Mouse (Mus musculus): ENCODE data around the gene Ankar. TPM values are rescaled to one million over a fixed set of nuclear protein-coding genes. Genes with fewer than 3 reads are reported as not detected.
A peak's percentile ranks its signal among the peaks of the same experiment; 100 is the strongest.

Gene Ankar
- polyA plus RNA-seq (2016; fragmentation: Nextera tagmentation; extraction: Ambion mirVana): not detected in 2 replicates

DNA sequence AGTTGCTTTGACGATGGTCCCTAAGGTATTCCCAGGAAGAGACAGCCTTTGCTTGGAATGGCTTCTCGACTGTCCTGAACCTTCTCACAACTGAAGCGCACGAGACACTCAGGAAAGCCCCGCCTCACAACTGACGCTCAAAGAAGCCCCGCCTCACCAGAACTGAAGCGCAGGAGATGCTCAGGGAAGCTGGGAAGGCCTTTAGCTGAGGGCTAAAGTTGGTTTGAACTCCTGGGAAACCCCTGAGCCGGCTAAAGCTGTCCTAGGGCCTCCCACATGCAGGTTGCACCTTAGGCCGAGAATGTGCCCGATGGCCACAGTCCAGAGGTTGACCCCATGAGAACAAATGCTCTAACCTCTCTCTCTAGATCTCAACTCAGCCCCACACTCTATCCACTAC, at the start of gene Ankar:
Gene Ankar, minus strand, starts transcription at position 101 of the 400 bp plus-strand sequence.
- no peaks in the 10 kb centered on the region for H3K9me3 ChIP-seq
- no peak for DNase-seq (ENCODE audit: low spot score)
- no peaks in the 10 kb centered on the region for H3K27me3 ChIP-seq (ENCODE audit: insufficient read depth, poor library complexity, severe bottlenecking)
- WGBS: 71% methylated on average over 11 of the region's 11 CpGs
- H3K36me3 ChIP-seq: no peaks in the 10 kb centered on the region
- no peak within 1 kb of the TSS for H3K27ac ChIP-seq
- H3K4me3 ChIP-seq: no peak within 1 kb of the TSS
- no peaks in the 10 kb centered on the region for H3K4me1 ChIP-seq

DNA sequence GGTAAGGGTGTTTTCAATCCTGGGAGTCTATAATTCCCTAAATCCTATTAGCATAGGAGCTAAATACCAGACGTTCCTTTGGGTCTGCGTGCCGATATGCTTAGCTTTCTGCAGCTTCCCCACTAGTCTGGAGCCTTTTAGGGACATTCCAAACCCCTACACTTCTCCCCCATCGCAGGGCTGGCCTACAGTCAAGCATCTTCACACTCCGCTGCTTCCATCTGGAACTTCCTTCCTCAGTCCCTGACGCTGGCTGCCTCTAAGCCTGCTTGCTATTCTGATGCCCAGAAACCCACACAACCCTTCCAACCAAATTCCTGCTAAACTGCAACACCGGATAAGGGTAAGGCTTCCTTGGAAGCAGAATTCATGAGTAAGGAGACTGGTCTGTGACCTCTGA, 46.0 kb upstream of the Ankar start:
- no peaks in the 10 kb centered on the region for H3K9me3 ChIP-seq
- DNase-seq (ENCODE audit: low spot score): no peak
- H3K27me3 ChIP-seq (ENCODE audit: insufficient read depth, poor library complexity, severe bottlenecking): no peaks in the 10 kb centered on the region
- no peaks in the 10 kb centered on the region for H3K36me3 ChIP-seq
- H3K4me3 ChIP-seq: no peak overlapping the region
- H3K27ac ChIP-seq: no peak overlapping the region
- H3K4me1 ChIP-seq: no peaks in the 10 kb centered on the region
- WGBS: 61% methylated on average over 7 of the region's 7 CpGs

DNA sequence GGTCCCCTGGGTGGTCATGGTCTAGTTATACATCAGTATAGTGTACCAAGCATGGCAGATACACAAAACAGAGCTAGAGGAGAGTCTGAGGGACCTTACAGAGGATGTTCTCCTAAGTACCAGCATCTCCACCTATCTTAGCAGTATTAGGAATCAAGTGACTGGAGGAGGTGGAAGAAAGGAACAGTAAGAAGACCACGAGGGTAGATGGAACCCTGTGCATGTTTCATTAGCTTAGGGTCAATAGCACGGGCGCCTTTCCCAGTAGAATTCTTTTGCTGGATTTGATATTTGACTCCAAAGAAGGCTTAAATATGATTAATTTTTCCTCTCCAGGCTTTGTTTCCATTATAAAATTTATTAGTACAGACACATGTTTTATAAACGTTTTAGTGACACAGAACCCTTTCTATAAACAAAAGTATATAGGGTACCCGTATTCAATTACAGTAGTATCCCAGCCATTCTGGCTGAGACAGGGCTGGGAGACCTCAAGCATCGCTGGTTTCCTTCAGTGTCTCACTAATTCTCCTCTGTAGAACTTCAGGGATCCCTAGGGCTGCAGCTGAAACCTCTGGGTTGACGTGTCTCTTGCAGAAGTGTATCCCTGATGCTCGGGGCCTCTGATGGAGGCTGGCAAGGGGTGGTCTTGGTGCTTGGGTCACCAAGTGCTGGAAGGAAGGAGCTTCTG, 44.6 kb upstream of the Ankar start:
- DNase-seq (ENCODE audit: low spot score): no peak
- no peaks in the 10 kb centered on the region for H3K9me3 ChIP-seq
- WGBS: 78% methylated on average over 8 of the region's 8 CpGs
- H3K36me3 ChIP-seq: no peaks in the 10 kb centered on the region
- H3K27ac ChIP-seq: no peak overlapping the region
- no peak overlapping the region for H3K4me3 ChIP-seq
- H3K27me3 ChIP-seq (ENCODE audit: insufficient read depth, poor library complexity, severe bottlenecking): no peaks in the 10 kb centered on the region
- H3K4me1 ChIP-seq: no peaks in the 10 kb centered on the region

DNA sequence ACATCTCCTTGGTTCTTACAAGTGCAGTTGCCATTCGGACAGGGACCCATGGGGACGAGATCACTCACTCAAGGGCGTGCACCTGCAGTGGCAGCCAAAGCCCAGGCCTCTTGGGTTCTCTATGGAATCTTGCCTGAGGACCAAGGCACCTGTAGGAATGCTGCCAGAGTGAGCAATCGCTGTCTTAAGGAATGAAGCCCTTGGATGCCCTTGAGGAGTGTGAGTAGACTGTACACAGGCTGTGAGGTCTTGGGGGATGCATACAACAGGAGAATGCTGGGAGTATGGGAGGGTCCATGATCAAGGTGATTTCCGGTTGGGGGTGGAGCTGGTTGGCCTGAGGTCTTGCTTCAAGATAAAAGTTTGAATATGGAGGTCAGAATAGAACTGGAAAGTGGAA, 41.0 kb upstream of the Ankar start:
- WGBS: 88% methylated on average over 5 of the region's 5 CpGs
- no peaks in the 10 kb centered on the region for H3K36me3 ChIP-seq

DNA sequence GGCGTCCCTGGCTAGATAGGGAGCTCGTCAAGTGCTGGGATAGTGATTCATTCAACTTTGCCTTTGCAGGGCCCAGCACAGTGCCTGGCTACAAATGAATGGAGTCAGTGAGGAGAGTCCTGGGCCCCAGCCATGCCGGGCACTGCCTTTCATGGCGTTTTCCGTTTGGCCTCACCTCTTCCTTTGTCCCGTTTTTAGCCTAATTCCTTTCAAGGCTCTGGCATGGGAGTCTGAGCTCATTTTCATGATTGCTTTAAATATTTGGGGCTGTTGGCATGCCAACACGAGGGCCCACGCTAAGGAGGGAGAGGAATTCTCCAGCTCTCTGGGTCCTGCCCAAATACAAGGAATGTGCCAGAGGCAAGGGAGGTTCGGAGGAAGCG, 39.3 kb upstream of the Ankar start:
- H3K27ac ChIP-seq: no peak overlapping the region
- DNase-seq (ENCODE audit: low spot score): no peak
- H3K4me3 ChIP-seq: no peak overlapping the region
- H3K4me1 ChIP-seq: peaks cover 10% of the 10 kb centered on the region
- WGBS: 78% methylated on average over 10 of the region's 10 CpGs
- H3K9me3 ChIP-seq: no peaks in the 10 kb centered on the region
- H3K36me3 ChIP-seq: no peaks in the 10 kb centered on the region
- peaks cover 19% of the 10 kb centered on the region for H3K27me3 ChIP-seq (ENCODE audit: insufficient read depth, poor library complexity, severe bottlenecking)

More for the DNA sequence above, 41.0 kb upstream of the Ankar start:
- Histone ChIP-seq H3K4me3 (no peak overlapping the region), H3K27me3 (ENCODE audit: insufficient read depth, poor library complexity, severe bottlenecking) (peaks cover 13% of the 10 kb centered on the region; the same call in 1 of the 2 replicates), H3K4me1 (peaks cover 4% of the 10 kb centered on the region), H3K9me3 (no peaks in the 10 kb centered on the region), H3K27ac (no peak overlapping the region)
- no peak for DNase-seq (ENCODE audit: low spot score)

DNA sequence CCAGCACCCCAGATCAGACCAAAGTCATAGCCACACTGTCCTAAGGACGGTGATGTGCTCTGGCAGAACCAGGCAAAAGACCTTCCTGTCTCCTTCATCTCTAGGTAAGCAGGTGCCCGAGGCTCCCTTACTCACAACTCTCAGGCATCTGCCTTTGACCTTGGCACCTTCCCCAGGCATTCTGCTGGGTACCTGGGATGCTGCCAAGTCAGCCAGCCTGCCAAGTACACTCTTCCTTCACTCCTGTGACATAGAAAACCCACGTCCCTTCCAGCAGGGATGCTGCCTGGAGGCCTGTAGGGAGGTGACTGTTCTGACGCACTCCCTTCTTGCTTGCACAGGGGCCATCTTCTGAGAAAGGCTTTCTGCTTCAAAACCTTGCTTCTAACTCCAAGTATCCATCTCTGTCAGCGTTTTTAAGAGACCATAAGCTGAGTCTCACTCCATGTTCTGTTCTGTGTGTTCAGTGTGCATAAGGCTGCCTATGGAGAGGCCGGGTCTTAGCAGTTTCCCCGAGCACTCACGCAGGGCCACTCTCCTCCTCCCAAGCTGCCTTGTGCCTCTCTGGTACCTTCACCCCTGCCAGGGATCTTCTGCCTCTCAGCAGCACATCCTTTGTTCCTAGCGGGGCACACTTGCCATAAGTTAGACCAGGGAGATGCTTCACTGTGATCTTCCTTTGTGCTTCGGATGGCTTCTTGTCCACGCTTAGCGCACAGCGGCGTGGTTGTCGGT, 38.7 kb upstream of the Ankar start:
- no peak for DNase-seq (ENCODE audit: low spot score)
- WGBS: 82% methylated on average over 15 of the region's 15 CpGs
- Histone ChIP-seq H3K36me3 (no peaks in the 10 kb centered on the region), H3K4me3 (no peak overlapping the region), H3K9me3 (no peaks in the 10 kb centered on the region), H3K27me3 (ENCODE audit: insufficient read depth, poor library complexity, severe bottlenecking) (peaks cover 19% of the 10 kb centered on the region), H3K4me1 (peaks cover 10% of the 10 kb centered on the region), H3K27ac (no peak overlapping the region)

DNA sequence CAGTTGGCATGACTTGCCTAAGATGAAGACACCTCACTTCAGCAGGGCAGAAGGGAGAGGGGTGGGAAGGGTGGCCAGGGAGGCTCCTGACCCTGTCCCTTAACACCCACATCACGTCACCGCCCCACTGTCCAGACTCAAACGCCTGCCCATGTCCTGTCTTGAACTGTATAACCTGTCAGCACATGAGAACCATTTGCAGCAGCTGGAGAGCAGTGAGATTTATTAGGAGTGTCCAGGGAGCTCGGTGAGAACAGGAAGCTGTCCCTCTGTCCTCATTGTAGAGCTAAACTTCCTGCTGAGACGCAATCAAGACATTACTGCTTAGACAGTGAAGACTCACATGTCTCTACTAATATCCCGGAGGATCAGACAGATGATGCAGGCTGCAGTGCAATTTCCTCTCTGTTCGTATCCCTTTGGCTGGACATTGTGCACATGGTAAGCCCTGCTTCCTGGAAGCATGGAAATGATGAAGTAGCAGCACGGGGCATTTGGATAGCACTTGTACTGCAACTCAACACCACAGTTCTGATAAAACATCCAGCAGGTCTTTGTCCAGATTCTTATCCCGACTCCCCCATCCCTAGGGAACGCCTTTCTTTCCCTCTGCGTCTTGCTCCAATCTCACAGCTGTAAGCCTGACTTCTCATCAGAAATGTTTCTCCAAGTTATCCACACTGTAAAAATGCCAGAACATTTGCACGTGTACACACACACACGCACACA, 36.2 kb upstream of the Ankar start:
- Histone ChIP-seq H3K36me3 (no peaks in the 10 kb centered on the region), H3K9me3 (no peaks in the 10 kb centered on the region), H3K27me3 (ENCODE audit: insufficient read depth, poor library complexity, severe bottlenecking) (peaks cover 19% of the 10 kb centered on the region), H3K4me1 (peaks cover 10% of the 10 kb centered on the region), H3K4me3 (no peak overlapping the region), H3K27ac (0 out of 2 replicates have a peak overlapping the region, but pooled peaks have one; percentile 3)
- WGBS: 41% methylated on average over 13 of the region's 13 CpGs
- DNase-seq (ENCODE audit: low spot score): no peak

DNA sequence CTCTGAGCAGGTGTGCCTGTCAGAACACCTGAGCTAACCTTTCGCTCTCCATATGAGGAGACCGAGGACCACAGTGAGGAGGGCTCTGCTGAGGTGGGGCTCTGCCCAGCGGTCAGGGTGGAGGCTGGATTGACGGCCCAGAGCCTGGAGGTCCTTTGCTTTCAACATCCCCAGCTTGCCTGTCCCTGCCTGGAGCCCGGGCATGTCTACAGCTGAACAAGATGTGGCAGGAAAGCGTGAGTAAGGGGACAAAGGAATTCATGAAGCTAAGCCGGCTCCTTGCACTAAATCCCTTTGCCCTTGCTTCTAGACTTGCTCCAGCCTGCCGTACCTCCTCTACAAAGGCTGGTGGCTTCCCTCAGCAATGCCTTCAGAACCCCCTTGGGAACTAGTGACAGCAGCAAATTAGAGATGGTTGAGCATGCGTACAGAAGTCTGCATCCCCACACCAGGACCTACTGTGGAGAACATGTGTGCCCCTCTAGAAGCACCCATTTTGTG, 32.9 kb upstream of the Ankar start:
- Histone ChIP-seq H3K9me3 (no peaks in the 10 kb centered on the region), H3K27me3 (ENCODE audit: insufficient read depth, poor library complexity, severe bottlenecking) (peaks cover 5% of the 10 kb centered on the region; the same call in 1 of the 2 replicates), H3K36me3 (no peaks in the 10 kb centered on the region), H3K4me1 (peaks cover 10% of the 10 kb centered on the region), H3K27ac (no peak overlapping the region), H3K4me3 (no peak overlapping the region)
- no peak for DNase-seq (ENCODE audit: low spot score)
- 86% methylated on average over 9 of the region's 9 CpGs for WGBS

DNA sequence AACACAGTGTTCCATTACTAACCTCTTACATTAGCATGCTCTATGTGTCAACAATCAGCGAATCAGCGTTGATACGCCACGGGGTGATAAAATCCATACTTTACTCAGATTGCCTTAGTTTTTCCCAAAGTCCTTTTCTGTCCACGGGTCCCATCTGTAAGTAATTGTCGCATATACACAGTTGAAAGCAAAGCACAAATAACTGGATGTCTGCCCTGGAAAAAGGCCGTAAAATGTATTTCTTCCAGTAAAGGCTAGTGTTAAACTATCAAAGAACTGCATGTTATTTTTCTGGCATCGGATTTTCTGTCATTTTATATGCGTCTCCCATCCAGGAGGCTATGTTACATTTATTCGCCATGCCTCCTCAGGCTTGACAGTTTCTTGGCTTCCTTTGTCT, 29.7 kb upstream of the Ankar start:
- Histone ChIP-seq H3K4me3 (no peak overlapping the region), H3K27ac (no peak overlapping the region), H3K27me3 (ENCODE audit: insufficient read depth, poor library complexity, severe bottlenecking) (no peaks in the 10 kb centered on the region), H3K9me3 (no peaks in the 10 kb centered on the region), H3K4me1 (no peaks in the 10 kb centered on the region; the same call in 1 of the 2 replicates), H3K36me3 (no peaks in the 10 kb centered on the region)
- DNase-seq (ENCODE audit: low spot score): no peak
- 89% methylated on average over 10 of the region's 10 CpGs for WGBS

DNA sequence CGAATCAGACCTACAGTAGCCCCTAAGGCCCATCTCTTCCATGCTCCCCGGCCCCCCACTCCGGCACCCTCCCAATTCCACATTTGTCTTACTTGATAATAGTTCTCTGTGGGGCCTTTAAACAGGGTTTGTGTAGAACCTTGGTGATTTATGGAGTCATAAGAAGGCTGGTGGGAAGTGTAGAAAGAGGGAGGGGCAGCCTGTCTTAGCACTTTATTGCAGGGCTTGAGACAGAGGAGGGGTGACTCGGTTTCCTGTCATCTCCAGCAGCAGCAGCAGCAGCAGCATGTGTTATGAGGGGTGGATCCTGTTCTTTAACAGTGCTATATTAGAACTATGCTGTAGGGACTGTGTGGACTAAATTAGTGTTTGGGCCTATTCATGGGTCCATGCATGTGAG, 28.4 kb upstream of the Ankar start:
- H3K27me3 ChIP-seq (ENCODE audit: insufficient read depth, poor library complexity, severe bottlenecking): no peaks in the 10 kb centered on the region
- no peak overlapping the region for H3K4me3 ChIP-seq
- no peaks in the 10 kb centered on the region for H3K9me3 ChIP-seq
- H3K36me3 ChIP-seq: no peaks in the 10 kb centered on the region
- WGBS: 78% methylated on average over 4 of the region's 4 CpGs
- DNase-seq (ENCODE audit: low spot score): no peak
- no peak overlapping the region for H3K27ac ChIP-seq
- H3K4me1 ChIP-seq: no peaks in the 10 kb centered on the region

DNA sequence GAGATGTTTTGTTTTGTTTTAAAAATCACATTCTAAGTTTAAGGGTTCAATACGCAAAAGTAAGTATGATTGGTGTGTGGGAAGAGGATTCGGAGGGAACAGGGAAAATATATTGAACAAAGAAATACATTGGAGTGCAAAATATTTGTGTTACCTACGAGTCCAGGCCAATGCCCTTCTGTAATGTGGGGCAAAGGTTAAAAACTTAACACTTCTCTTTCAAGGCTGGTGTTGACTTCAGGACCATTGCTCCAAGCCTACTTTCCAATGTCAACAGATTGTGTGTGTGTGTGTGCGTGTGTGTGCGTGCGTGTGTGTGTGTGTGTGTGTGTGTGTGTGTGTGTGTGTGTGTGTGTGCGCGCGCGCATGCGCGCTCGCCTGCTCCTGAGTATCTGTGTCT, 25.6 kb upstream of the Ankar start:
- no peaks in the 10 kb centered on the region for H3K9me3 ChIP-seq
- WGBS: 91% methylated on average over 13 of the region's 13 CpGs

DNA sequence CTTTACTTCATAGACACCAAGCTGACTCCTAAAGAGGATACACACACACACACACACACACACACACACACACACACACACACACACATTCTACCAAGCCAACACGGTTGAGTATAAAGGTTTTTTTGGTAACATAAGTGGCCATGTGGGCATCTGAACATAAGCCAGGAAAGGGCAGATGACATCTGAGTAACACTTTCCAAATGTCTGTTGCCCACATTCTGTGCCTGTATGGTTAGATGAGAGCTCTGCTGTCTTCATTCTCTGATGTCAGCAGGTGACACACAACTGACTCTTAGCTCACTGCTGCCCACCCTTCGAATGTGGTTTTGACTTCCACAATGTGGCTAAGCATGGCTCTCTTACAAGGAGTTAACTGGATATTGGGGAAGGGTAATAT, 24.0 kb upstream of the Ankar start:
- H3K9me3 ChIP-seq: no peaks in the 10 kb centered on the region
- H3K27me3 ChIP-seq (ENCODE audit: insufficient read depth, poor library complexity, severe bottlenecking): no peaks in the 10 kb centered on the region
- H3K27ac ChIP-seq: no peak overlapping the region
- H3K4me1 ChIP-seq: peaks cover 10% of the 10 kb centered on the region; the same call in 1 of the 2 replicates
- H3K36me3 ChIP-seq: no peaks in the 10 kb centered on the region
- H3K4me3 ChIP-seq: no peak overlapping the region
- WGBS: 89% methylated on average over 2 of the region's 2 CpGs
- no peak for DNase-seq (ENCODE audit: low spot score)

More for the DNA sequence above, 25.6 kb upstream of the Ankar start:
- Histone ChIP-seq H3K4me3 (no peak overlapping the region), H3K27me3 (ENCODE audit: insufficient read depth, poor library complexity, severe bottlenecking) (no peaks in the 10 kb centered on the region), H3K36me3 (no peaks in the 10 kb centered on the region), H3K27ac (no peak overlapping the region), H3K4me1 (peaks cover 5% of the 10 kb centered on the region; the same call in 1 of the 2 replicates)
- no peak for DNase-seq (ENCODE audit: low spot score)

DNA sequence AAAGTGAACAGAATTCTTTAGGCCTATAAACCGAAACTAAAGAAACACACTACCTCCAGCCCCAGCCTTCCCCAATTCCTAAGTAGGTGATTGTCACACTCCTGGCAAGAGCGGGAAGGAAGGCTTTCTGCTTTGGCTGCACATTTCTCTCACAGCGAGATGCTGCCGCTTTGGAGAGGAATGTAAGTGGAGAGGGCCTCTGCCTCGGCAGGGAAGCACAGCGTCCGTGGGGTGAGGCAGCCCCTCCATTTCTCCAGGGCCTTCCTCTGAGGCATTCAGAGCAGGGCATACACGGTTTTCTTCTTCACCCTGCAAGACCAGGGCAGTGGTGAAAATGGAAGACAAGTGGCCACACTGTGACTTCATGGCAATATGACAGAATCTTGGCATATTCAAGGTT, 22.3 kb upstream of the Ankar start:
- 33% methylated on average over 8 of the region's 8 CpGs for WGBS
- DNase-seq (ENCODE audit: low spot score): peak; percentile 65

More for the DNA sequence above, 22.3 kb upstream of the Ankar start:
- Histone ChIP-seq H3K27ac (0 out of 2 replicates have a peak overlapping the region, but pooled peaks have one; percentile 36), H3K36me3 (no peaks in the 10 kb centered on the region), H3K4me3 (no peak overlapping the region), H3K9me3 (no peaks in the 10 kb centered on the region), H3K4me1 (peaks cover 10% of the 10 kb centered on the region; the same call in 1 of the 2 replicates), H3K27me3 (ENCODE audit: insufficient read depth, poor library complexity, severe bottlenecking) (no peaks in the 10 kb centered on the region)
